Mouse (Mus musculus): ENCODE data around the gene Krtap19-3.

The Krtap19-3 gene

GRCm38 (mm10) chr16:88877938-88878337, at the start of gene Krtap19-3:
Gene Krtap19-3, minus strand, starts transcription at chr16:88878038.
- no peak for DNase-seq (ENCODE audit: low spot score in 2 of 2)

- no peak for DNase-seq (ENCODE audit: low spot score in 2 of 2)
Observed at GRCm38 (mm10) chr16:88896357-88896756, 18.5 kb upstream of the Krtap19-3 start, which contains the start of gene Krtap19-5. Gene Krtap19-5, minus strand, starts transcription at chr16:88896457.

- no peak for DNase-seq (ENCODE audit: low spot score in 2 of 2)
Observed at GRCm38 (mm10) chr16:88886870-88887269, 9.0 kb upstream of the Krtap19-3 start.

- no peak for DNase-seq (ENCODE audit: low spot score in 2 of 2)
Observed at GRCm38 (mm10) chr16:88884989-88885388, 7.2 kb upstream of the Krtap19-3 start, which contains the start of gene Krtap19-4. Gene Krtap19-4, minus strand, starts transcription at chr16:88885089.

GRCm38 (mm10) chr16:88874169-88874568, 3.7 kb downstream of the Krtap19-3 start, which contains the start of gene Krtap19-2:
Gene Krtap19-2, minus strand, starts transcription at chr16:88874269.
- no peak for DNase-seq (ENCODE audit: low spot score in 2 of 2)

- DNase-seq (ENCODE audit: low spot score in 2 of 2): no peak
Observed at GRCm38 (mm10) chr16:88869311-88869710, 8.5 kb downstream of the Krtap19-3 start, which contains the start of gene Krtap19-1. Gene Krtap19-1, minus strand, starts transcription at chr16:88869411.

- DNase-seq (ENCODE audit: low spot score in 2 of 2): no peak
Observed at GRCm38 (mm10) chr16:88864887-88865407, 12.9 kb downstream of the Krtap19-3 start.

- DNase-seq (ENCODE audit: low spot score in 2 of 2): no peak
Observed at GRCm38 (mm10) chr16:88851450-88851849, 26.4 kb downstream of the Krtap19-3 start.

- DNase-seq (ENCODE audit: low spot score in 2 of 2): no peak
Observed at GRCm38 (mm10) chr16:88848558-88848957, 29.3 kb downstream of the Krtap19-3 start.

- no peak for DNase-seq (ENCODE audit: low spot score in 2 of 2)
Observed at GRCm38 (mm10) chr16:88847363-88847762, 30.5 kb downstream of the Krtap19-3 start.

Data from spleen, postnatal 4 days (tissue).